Mouse (Mus musculus) hindbrain, embryonic 14.5 days (tissue): ENCODE measurements around the gene Gm17387. TPM values are rescaled to one million over a fixed set of nuclear protein-coding genes. Genes with fewer than 3 reads are reported as not detected.

Source experiments
- ATAC-seq: fragments of 200-750 bp; cut with Nextera tagmentation; 2 replicates; pipeline ENCODE4 v1.8.0; 2017; ENCODE audit warnings: moderate number of reproducible peaks, mild to moderate bottlenecking, moderate TSS enrichment, moderate library complexity; ENCODE audit not compliant: low FRiP score
- DNase-seq: peaks from one replicate; pipeline ENCODE4 v3.0.0-alpha.2; 2015; ENCODE audit warnings: low spot score
- H3K27ac ChIP-seq: fragments of 300-500 bp; sonication (generic); 2 replicates; pipeline ENCODE4 v1.5.1; 2014; ENCODE audit warnings: mild to moderate bottlenecking, moderate library complexity
- H3K27me3 ChIP-seq: fragments of 300-500 bp; sonication (generic); 2 replicates; pipeline ENCODE4 v1.6.1; 2014; ENCODE audit warnings: mild to moderate bottlenecking, low read length, mixed read lengths; ENCODE audit not compliant: control insufficient read depth, insufficient read depth
- H3K36me3 ChIP-seq: fragments of 300-500 bp; sonication (generic); replicated peaks from 2 replicates; pipeline ENCODE4 v1.6.1; 2014; ENCODE audit not compliant: control insufficient read depth, insufficient read depth
- H3K4me1 ChIP-seq: fragments of 300-500 bp; sonication (generic); replicated peaks from 2 replicates; pipeline ENCODE4 v1.6.1; 2014; ENCODE audit warnings: antibody characterized with exemption, low read length, mixed read lengths; ENCODE audit not compliant: control insufficient read depth, insufficient read depth
- H3K4me2 ChIP-seq: fragments of 300-500 bp; sonication (generic); replicated peaks from 2 replicates; pipeline ENCODE4 v1.6.1; 2014; ENCODE audit warnings: mild to moderate bottlenecking, moderate library complexity
- H3K4me3 ChIP-seq: fragments of 300-500 bp; sonication (generic); replicated peaks from 2 replicates; pipeline ENCODE4 v1.5.1; 2014; ENCODE audit warnings: mild to moderate bottlenecking, low read length
- H3K9ac ChIP-seq: fragments of 300-500 bp; sonication (generic); 2 replicates; pipeline ENCODE4 v1.6.1; 2014
- H3K9me3 ChIP-seq: fragments of 300-500 bp; sonication (generic); 2 replicates; pipeline ENCODE4 v1.6.1; 2016; ENCODE audit warnings: low read length; ENCODE audit not compliant: control insufficient read depth
- WGBS: fragments of 180-500 bp; shearing (Covaris S2); extraction: QIAGEN DNeasy Blood & Tissue Kit; methylation state at CpG from one replicate; pipeline ENCODE4 v1.1.7; 2014; 5-methylcytosine and 5-hydroxymethylcytosine counted together
- polyA plus RNA-seq: library from polyadenylated mRNA; unstranded; fragments of >200 nt; fragmentation: Nextera tagmentation; extraction: Ambion mirVana; gene quantifications from 2 replicates; pipeline ENCODE4 v1.2.1, GENCODE M21; 2014

The Gm17387 gene
- polyA plus RNA-seq, 1 experiment from 2014 or later = not detected

GRCm38 (mm10) chr7:141041661-141042060 is 12.7 kb downstream of the Gm17387 start:
- 28% methylated on average over 5 of the region's 5 CpGs for WGBS
- Histone ChIP-seq H3K27ac (peak overlapping the region; percentile 26; the same call in 1 of the 2 replicates), H3K4me1 (no peaks in the 10 kb centered on the region), H3K9me3 (no peaks in the 10 kb centered on the region), H3K9ac (no peak overlapping the region), H3K36me3 (no peaks in the 10 kb centered on the region), H3K4me2 (no peak overlapping the region), H3K4me3 (no peak overlapping the region), H3K27me3 (no peaks in the 10 kb centered on the region)
- DNase-seq (peak; percentile 74), ATAC-seq (peak; percentile 71; the same call in 1 of the 2 replicates)

- no peak for DNase-seq
- Histone ChIP-seq H3K4me1 (peaks cover 5% of the 10 kb centered on the region; the same call in 1 of the 2 replicates), H3K36me3 (no peaks in the 10 kb centered on the region), H3K27me3 (no peaks in the 10 kb centered on the region), H3K9ac (no peak overlapping the region), H3K4me2 (no peak overlapping the region), H3K9me3 (no peaks in the 10 kb centered on the region), H3K27ac (no peak overlapping the region), H3K4me3 (no peak overlapping the region)
- 71% methylated on average over 4 of the region's 4 CpGs for WGBS
- ATAC-seq = no peak
These were observed 13.6 kb downstream of the Gm17387 start for GRCm38 (mm10) chr7:141042539-141042938.

GRCm38 (mm10) chr7:141046931-141047580 is 18.1 kb downstream of the Gm17387 start:
- DNase-seq (no peak), ATAC-seq (no peak)
- no peak overlapping the region for H3K4me3 ChIP-seq
- H3K27me3 ChIP-seq = no peaks in the 10 kb centered on the region
- H3K36me3 ChIP-seq = no peaks in the 10 kb centered on the region
- peaks cover 6% of the 10 kb centered on the region for H3K4me1 ChIP-seq
- peak overlapping the region; percentile 58 for H3K27ac ChIP-seq
- WGBS = 72% methylated on average over 6 of the region's 6 CpGs
- no peak overlapping the region for H3K9ac ChIP-seq
- peak overlapping the region; percentile 94; the same call in 1 of the 2 replicates for H3K4me2 ChIP-seq
- H3K9me3 ChIP-seq = no peaks in the 10 kb centered on the region

- H3K9me3 ChIP-seq = no peaks in the 10 kb centered on the region
- peaks cover 6% of the 10 kb centered on the region for H3K4me1 ChIP-seq
- H3K27me3 ChIP-seq = no peaks in the 10 kb centered on the region
- peak overlapping the region; percentile 36 for H3K4me3 ChIP-seq
- DNase-seq = peak; percentile 55
- H3K9ac ChIP-seq = peak overlapping the region; percentile 67
- 7% methylated on average over 15 of the region's 19 CpGs for WGBS
- peak overlapping the region; percentile 94 for H3K4me2 ChIP-seq
- ATAC-seq = peak; percentile 86
- peak overlapping the region; percentile 73 for H3K27ac ChIP-seq
- no peaks in the 10 kb centered on the region for H3K36me3 ChIP-seq
These were observed 18.8 kb downstream of the Gm17387 start for GRCm38 (mm10) chr7:141047581-141048225.

GRCm38 (mm10) chr7:141048226-141049218 is 19.6 kb downstream of the Gm17387 start:
- peak overlapping the region; percentile 94 for H3K4me2 ChIP-seq
- ATAC-seq (peak; percentile 91), DNase-seq (peak; percentile 92)
- H3K9me3 ChIP-seq = no peaks in the 10 kb centered on the region
- peak overlapping the region; percentile 67 for H3K9ac ChIP-seq
- H3K4me1 ChIP-seq = peaks cover 6% of the 10 kb centered on the region
- peak overlapping the region; percentile 36 for H3K4me3 ChIP-seq
- H3K36me3 ChIP-seq = no peaks in the 10 kb centered on the region
- no peaks in the 10 kb centered on the region for H3K27me3 ChIP-seq
- 11% methylated on average over 21 of the region's 21 CpGs for WGBS
- H3K27ac ChIP-seq = peak overlapping the region; percentile 73

GRCm38 (mm10) chr7:141049326-141049725 is 20.4 kb downstream of the Gm17387 start:
- no peak overlapping the region for H3K27ac ChIP-seq
- H3K36me3 ChIP-seq = no peaks in the 10 kb centered on the region
- no peak overlapping the region for H3K4me3 ChIP-seq
- H3K27me3 ChIP-seq = no peaks in the 10 kb centered on the region
- peak; percentile 19; the same call in 1 of the 2 replicates for ATAC-seq
- no peak overlapping the region for H3K4me2 ChIP-seq
- WGBS = 91% methylated on average over 2 of the region's 2 CpGs
- no peak overlapping the region for H3K9ac ChIP-seq
- H3K9me3 ChIP-seq = no peaks in the 10 kb centered on the region
- peaks cover 6% of the 10 kb centered on the region for H3K4me1 ChIP-seq
- no peak for DNase-seq

- Histone ChIP-seq H3K27ac (no peak overlapping the region), H3K27me3 (no peaks in the 10 kb centered on the region), H3K4me2 (no peak overlapping the region), H3K4me3 (no peak overlapping the region), H3K9ac (no peak overlapping the region), H3K36me3 (no peaks in the 10 kb centered on the region), H3K4me1 (peaks cover 6% of the 10 kb centered on the region), H3K9me3 (no peaks in the 10 kb centered on the region)
- ATAC-seq = no peak
- WGBS = 65% methylated on average over 17 of the region's 17 CpGs
- DNase-seq = no peak
These were observed 22.2 kb downstream of the Gm17387 start for GRCm38 (mm10) chr7:141051060-141051685.

GRCm38 (mm10) chr7:141052016-141052415 is 23.1 kb downstream of the Gm17387 start:
- no peaks in the 10 kb centered on the region for H3K27me3 ChIP-seq
- no peak for ATAC-seq
- no peaks in the 10 kb centered on the region for H3K36me3 ChIP-seq
- no peak overlapping the region for H3K4me3 ChIP-seq
- no peak overlapping the region for H3K27ac ChIP-seq
- H3K9ac ChIP-seq = no peak overlapping the region
- no peak overlapping the region for H3K4me2 ChIP-seq
- no peaks in the 10 kb centered on the region for H3K9me3 ChIP-seq
- peaks cover 6% of the 10 kb centered on the region for H3K4me1 ChIP-seq
- DNase-seq = no peak
- 92% methylated on average over 4 of the region's 4 CpGs for WGBS
